Mouse (Mus musculus): ENCODE data around the gene Cep131. TPM values are rescaled to one million over a fixed set of nuclear protein-coding genes. Genes with fewer than 3 reads are reported as not detected.

The Cep131 gene
- polyA plus RNA-seq, 1 experiment from 2014 or later, result 11.6 TPM

GRCm38 (mm10) chr11:120092817-120093591 is 6.4 kb upstream of the Cep131 start:
- H3K4me2 ChIP-seq (ENCODE audit: low read length), result no peak overlapping the region

GRCm38 (mm10) chr11:120090661-120091060 is 4.0 kb upstream of the Cep131 start:
- no peak overlapping the region for H3K4me2 ChIP-seq (ENCODE audit: low read length)
- no peaks in the 10 kb centered on the region for H3K27me3 ChIP-seq (ENCODE audit: control insufficient read depth, insufficient read depth, low read length)
- H3K9me3 ChIP-seq (ENCODE audit: control insufficient read depth, low read length), result no peaks in the 10 kb centered on the region
- peaks cover 54% of the 10 kb centered on the region for H3K36me3 ChIP-seq (ENCODE audit: control insufficient read depth, insufficient read depth, low read length)
- H3K4me3 ChIP-seq (ENCODE audit: control insufficient read depth in 1 of 2, insufficient read depth in 1 of 2, low read depth in 1 of 2, low read length in 2 of 2), result no peak overlapping the region
- H3K27ac ChIP-seq (replicated peaks in 1 of 2; ENCODE audit: control insufficient read depth in 1 of 2, insufficient read depth in 1 of 2, low read depth in 2 of 2, low read length in 2 of 2), result no peak overlapping the region
- ATAC-seq (ENCODE audit: insufficient number of reproducible peaks, insufficient read depth, low FRiP score, low read depth), result no peak
- peaks cover 3 to 7% of the 10 kb centered on the region in 2 experiments; a peak in 3 of 4 replicates for H3K4me1 ChIP-seq (ENCODE audit: control insufficient read depth in 2 of 2, insufficient read depth in 2 of 2, low read length in 2 of 2)
- H3K9ac ChIP-seq (ENCODE audit: low read length), result no peak overlapping the region
- WGBS, result 92% methylated on average over 4 of the region's 4 CpGs

More at GRCm38 (mm10) chr11:120092817-120093591, 6.4 kb upstream of the Cep131 start:
- peaks cover 67% of the 10 kb centered on the region for H3K36me3 ChIP-seq (ENCODE audit: control insufficient read depth, insufficient read depth, low read length)
- no peaks in the 10 kb centered on the region for H3K27me3 ChIP-seq (ENCODE audit: control insufficient read depth, insufficient read depth, low read length)
- no peak overlapping the region for H3K27ac ChIP-seq (replicated peaks in 1 of 2; ENCODE audit: control insufficient read depth in 1 of 2, insufficient read depth in 1 of 2, low read depth in 2 of 2, low read length in 2 of 2)
- no peak for ATAC-seq (ENCODE audit: insufficient number of reproducible peaks, insufficient read depth, low FRiP score, low read depth)
- H3K4me3 ChIP-seq (ENCODE audit: control insufficient read depth in 1 of 2, insufficient read depth in 1 of 2, low read depth in 1 of 2, low read length in 2 of 2), result no peak overlapping the region
- WGBS, result 81% methylated on average over 22 of the region's 23 CpGs
- peaks cover 0 to 7% of the 10 kb centered on the region in 2 experiments; a peak in 3 of 4 replicates for H3K4me1 ChIP-seq (ENCODE audit: control insufficient read depth in 2 of 2, insufficient read depth in 2 of 2, low read length in 2 of 2)
- H3K9ac ChIP-seq (ENCODE audit: low read length), result no peak overlapping the region
- H3K9me3 ChIP-seq (ENCODE audit: control insufficient read depth, low read length), result no peaks in the 10 kb centered on the region

- Histone ChIP-seq H3K9ac (ENCODE audit: low read length) (peak overlapping the region; percentile 95), H3K27me3 (ENCODE audit: control insufficient read depth, insufficient read depth, low read length) (no peaks in the 10 kb centered on the region), H3K4me1 (ENCODE audit: control insufficient read depth in 2 of 2, insufficient read depth in 2 of 2, low read length in 2 of 2) (peaks cover 6 to 19% of the 10 kb centered on the region in 2 experiments; a peak in 3 of 4 replicates), H3K9me3 (ENCODE audit: control insufficient read depth, low read length) (no peaks in the 10 kb centered on the region), H3K4me2 (ENCODE audit: low read length) (peak overlapping the region; percentile 95), H3K4me3 (ENCODE audit: control insufficient read depth in 1 of 2, insufficient read depth in 1 of 2, low read depth in 1 of 2, low read length in 2 of 2) (peak overlapping the region; percentile 94 to 96), H3K27ac (replicated peaks in 1 of 2; ENCODE audit: control insufficient read depth in 1 of 2, insufficient read depth in 1 of 2, low read depth in 2 of 2, low read length in 2 of 2) (peak overlapping the region; percentile 36 to 67; a peak in 3 of 4 replicates), H3K36me3 (ENCODE audit: control insufficient read depth, insufficient read depth, low read length) (peaks cover 32% of the 10 kb centered on the region)
- ATAC-seq (ENCODE audit: insufficient number of reproducible peaks, insufficient read depth, low FRiP score, low read depth), result peak; percentile 14
- under 1% methylated on average over 25 of the region's 25 CpGs for WGBS
These were observed 568 bp downstream of the Cep131 start for GRCm38 (mm10) chr11:120085891-120086627.

GRCm38 (mm10) chr11:120080282-120080681 is 6.3 kb downstream of the Cep131 start:
- 78% methylated on average over 6 of the region's 6 CpGs for WGBS
- no peak for ATAC-seq (ENCODE audit: insufficient number of reproducible peaks, insufficient read depth, low FRiP score, low read depth)
- Histone ChIP-seq H3K4me3 (ENCODE audit: control insufficient read depth in 1 of 2, insufficient read depth in 1 of 2, low read depth in 1 of 2, low read length in 2 of 2) (no peak overlapping the region), H3K9ac (ENCODE audit: low read length) (no peak overlapping the region), H3K27ac (replicated peaks in 1 of 2; ENCODE audit: control insufficient read depth in 1 of 2, insufficient read depth in 1 of 2, low read depth in 2 of 2, low read length in 2 of 2) (no peak overlapping the region), H3K9me3 (ENCODE audit: control insufficient read depth, low read length) (no peaks in the 10 kb centered on the region), H3K4me2 (ENCODE audit: low read length) (no peak overlapping the region), H3K4me1 (ENCODE audit: control insufficient read depth in 2 of 2, insufficient read depth in 2 of 2, low read length in 2 of 2) (peaks cover 3 to 9% of the 10 kb centered on the region in 2 experiments; a peak in 3 of 4 replicates), H3K27me3 (ENCODE audit: control insufficient read depth, insufficient read depth, low read length) (no peaks in the 10 kb centered on the region), H3K36me3 (ENCODE audit: control insufficient read depth, insufficient read depth, low read length) (peaks cover 74% of the 10 kb centered on the region)

- Histone ChIP-seq H3K4me3 (ENCODE audit: control insufficient read depth in 1 of 2, insufficient read depth in 1 of 2, low read depth in 1 of 2, low read length in 2 of 2) (no peak overlapping the region), H3K9ac (ENCODE audit: low read length) (no peak overlapping the region), H3K9me3 (ENCODE audit: control insufficient read depth, low read length) (no peaks in the 10 kb centered on the region), H3K27me3 (ENCODE audit: control insufficient read depth, insufficient read depth, low read length) (no peaks in the 10 kb centered on the region), H3K4me2 (ENCODE audit: low read length) (no peak overlapping the region), H3K36me3 (ENCODE audit: control insufficient read depth, insufficient read depth, low read length) (peaks cover 92% of the 10 kb centered on the region), H3K4me1 (ENCODE audit: control insufficient read depth in 2 of 2, insufficient read depth in 2 of 2, low read length in 2 of 2) (no peaks in the 10 kb centered on the region), H3K27ac (replicated peaks in 1 of 2; ENCODE audit: control insufficient read depth in 1 of 2, insufficient read depth in 1 of 2, low read depth in 2 of 2, low read length in 2 of 2) (no peak overlapping the region)
- no peak for ATAC-seq (ENCODE audit: insufficient number of reproducible peaks, insufficient read depth, low FRiP score, low read depth)
- 67% methylated on average over 3 of the region's 3 CpGs for WGBS
These were observed 10.4 kb downstream of the Cep131 start for GRCm38 (mm10) chr11:120076191-120076590.

GRCm38 (mm10) chr11:120072986-120073647 is 13.5 kb downstream of the Cep131 start:
- peaks cover 88% of the 10 kb centered on the region for H3K36me3 ChIP-seq (ENCODE audit: control insufficient read depth, insufficient read depth, low read length)
- 87% methylated on average over 9 of the region's 9 CpGs for WGBS
- no peak for ATAC-seq (ENCODE audit: insufficient number of reproducible peaks, insufficient read depth, low FRiP score, low read depth)

GRCm38 (mm10) chr11:120071731-120072320 is 14.8 kb downstream of the Cep131 start:
- no peaks in the 10 kb centered on the region for H3K9me3 ChIP-seq (ENCODE audit: control insufficient read depth, low read length)
- H3K4me1 ChIP-seq (ENCODE audit: control insufficient read depth in 2 of 2, insufficient read depth in 2 of 2, low read length in 2 of 2), result no peaks in the 10 kb centered on the region
- no peak for ATAC-seq (ENCODE audit: insufficient number of reproducible peaks, insufficient read depth, low FRiP score, low read depth)
- H3K27ac ChIP-seq (replicated peaks in 1 of 2; ENCODE audit: control insufficient read depth in 1 of 2, insufficient read depth in 1 of 2, low read depth in 2 of 2, low read length in 2 of 2), result no peak overlapping the region
- H3K36me3 ChIP-seq (ENCODE audit: control insufficient read depth, insufficient read depth, low read length), result peaks cover 93% of the 10 kb centered on the region
- no peak overlapping the region for H3K4me3 ChIP-seq (ENCODE audit: control insufficient read depth in 1 of 2, insufficient read depth in 1 of 2, low read depth in 1 of 2, low read length in 2 of 2)
- no peak overlapping the region for H3K9ac ChIP-seq (ENCODE audit: low read length)
- no peaks in the 10 kb centered on the region for H3K27me3 ChIP-seq (ENCODE audit: control insufficient read depth, insufficient read depth, low read length)
- WGBS, result 92% methylated on average over 7 of the region's 7 CpGs
- H3K4me2 ChIP-seq (ENCODE audit: low read length), result no peak overlapping the region

More at GRCm38 (mm10) chr11:120072986-120073647, 13.5 kb downstream of the Cep131 start:
- H3K27me3 ChIP-seq (ENCODE audit: control insufficient read depth, insufficient read depth, low read length), result no peaks in the 10 kb centered on the region
- H3K4me2 ChIP-seq (ENCODE audit: low read length), result no peak overlapping the region
- H3K4me3 ChIP-seq (ENCODE audit: control insufficient read depth in 1 of 2, insufficient read depth in 1 of 2, low read depth in 1 of 2, low read length in 2 of 2), result no peak overlapping the region
- no peak overlapping the region for H3K9ac ChIP-seq (ENCODE audit: low read length)
- H3K9me3 ChIP-seq (ENCODE audit: control insufficient read depth, low read length), result no peaks in the 10 kb centered on the region
- no peaks in the 10 kb centered on the region for H3K4me1 ChIP-seq (ENCODE audit: control insufficient read depth in 2 of 2, insufficient read depth in 2 of 2, low read length in 2 of 2)
- no peak overlapping the region for H3K27ac ChIP-seq (replicated peaks in 1 of 2; ENCODE audit: control insufficient read depth in 1 of 2, insufficient read depth in 1 of 2, low read depth in 2 of 2, low read length in 2 of 2)
